Mouse (Mus musculus): ENCODE results near the gene Zfp219.

DNA sequence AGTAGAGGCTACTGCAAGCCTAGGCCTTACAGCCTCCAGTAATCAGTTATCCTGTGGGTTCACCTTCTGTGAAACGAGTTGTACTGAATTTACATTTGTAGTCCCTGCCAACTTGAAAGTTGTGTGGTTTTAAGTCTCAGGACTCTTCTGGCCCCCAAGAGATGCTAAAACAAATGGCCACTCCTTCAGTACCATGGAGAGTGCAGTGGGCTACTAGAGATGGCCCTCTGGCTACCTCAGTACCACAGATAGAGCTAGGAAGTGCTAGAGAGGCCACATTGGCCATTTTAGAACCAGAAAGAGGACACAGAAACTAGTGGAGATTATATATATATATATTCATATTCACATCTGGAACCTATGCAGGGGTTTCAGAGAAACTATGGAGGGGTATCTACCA is 8.8 kb downstream of the Zfp219 start:
- TF ChIP-seq MAX (IDR thresholded peaks at IDR 0.05) (no peak), CTCF (IDR thresholded peaks at IDR 0.05; ENCODE audit: control insufficient read depth, insufficient read depth, insufficient read length) (no peak), CEBPB (IDR thresholded peaks at IDR 0.05; ENCODE audit: low read depth) (no peak), MYOD1 (IDR thresholded peaks at IDR 0.05; ENCODE audit: control insufficient read depth, insufficient read length, low read depth) (no peak)
